Mouse (Mus musculus) adrenal gland, postnatal 10 days (tissue): Measurements from ENCODE around the gene Fam155a. TPM values are rescaled to one million over a fixed set of nuclear protein-coding genes. Genes with fewer than 3 reads are reported as not detected.

Experiments
- DNase-seq: peaks from one replicate; pipeline ENCODE4 v3.0.0; 2021; ENCODE audit warnings: mixed read lengths
- total RNA-seq, 2 experiments: library from RNA; stranded (reverse); gene quantifications; 2 replicates each; pipeline ENCODE4 v1.2.3; 2021

The Fam155a gene
- total RNA-seq, 2 experiments from 2014 or later, result 8.8 to 9.8 TPM

GRCm38 (mm10) chr8:9264378-9264777 is 506.6 kb downstream of the Fam155a start:
- no peak for DNase-seq

GRCm38 (mm10) chr8:9261527-9261926 is 509.4 kb downstream of the Fam155a start:
- no peak for DNase-seq

GRCm38 (mm10) chr8:9255316-9255715 is 515.6 kb downstream of the Fam155a start:
- DNase-seq, result no peak

- no peak for DNase-seq
These were observed 518.0 kb downstream of the Fam155a start for GRCm38 (mm10) chr8:9252991-9253390.

GRCm38 (mm10) chr8:9248109-9248821 is 522.7 kb downstream of the Fam155a start:
- no peak for DNase-seq

GRCm38 (mm10) chr8:9245994-9246393 is 525.0 kb downstream of the Fam155a start:
- DNase-seq, result no peak

GRCm38 (mm10) chr8:9240996-9241395 is 530.0 kb downstream of the Fam155a start:
- no peak for DNase-seq

- no peak for DNase-seq
These were observed 531.2 kb downstream of the Fam155a start for GRCm38 (mm10) chr8:9239741-9240140.

- no peak for DNase-seq
These were observed 532.0 kb downstream of the Fam155a start for GRCm38 (mm10) chr8:9238974-9239373.

- peak; percentile 93 for DNase-seq
These were observed 537.5 kb downstream of the Fam155a start for GRCm38 (mm10) chr8:9233326-9233919.

- DNase-seq, result peak; percentile 69
These were observed 543.0 kb downstream of the Fam155a start for GRCm38 (mm10) chr8:9227779-9228464.

- no peak for DNase-seq
These were observed 544.2 kb downstream of the Fam155a start for GRCm38 (mm10) chr8:9226767-9227166.

- no peak for DNase-seq
These were observed 559.2 kb downstream of the Fam155a start for GRCm38 (mm10) chr8:9211751-9212150.

- DNase-seq, result no peak
These were observed 563.4 kb downstream of the Fam155a start for GRCm38 (mm10) chr8:9207505-9208051.

- DNase-seq, result no peak
These were observed 566.5 kb downstream of the Fam155a start for GRCm38 (mm10) chr8:9204345-9205067.

- no peak for DNase-seq
These were observed 570.9 kb downstream of the Fam155a start for GRCm38 (mm10) chr8:9200099-9200498.

GRCm38 (mm10) chr8:9191682-9192081 is 579.3 kb downstream of the Fam155a start:
- no peak for DNase-seq

GRCm38 (mm10) chr8:9188616-9189015 is 582.3 kb downstream of the Fam155a start:
- peak; percentile 8 for DNase-seq

GRCm38 (mm10) chr8:9185200-9185599 is 585.8 kb downstream of the Fam155a start:
- DNase-seq, result no peak

- DNase-seq, result no peak
These were observed 588.5 kb downstream of the Fam155a start for GRCm38 (mm10) chr8:9182461-9182860.

- peak; percentile 29 for DNase-seq
These were observed 590.2 kb downstream of the Fam155a start for GRCm38 (mm10) chr8:9180686-9181315.

- no peak for DNase-seq
These were observed 594.0 kb downstream of the Fam155a start for GRCm38 (mm10) chr8:9176974-9177373.
